Mouse (Mus musculus): ENCODE results near the gene Gfm1. TPM values are rescaled to one million over a fixed set of nuclear protein-coding genes. Genes with fewer than 3 reads are reported as not detected.

The Gfm1 gene
- total and polyA plus RNA-seq, 3 experiments = 47.0 to 98.9 (median 74.9) TPM

GRCm38 (mm10) chr3:67498773-67499405 lies 69.0 kb downstream of the Gfm1 start:
- Histone ChIP-seq H3K27ac (ENCODE audit: insufficient read depth, low read depth) (no peak overlapping the region), H3K27me3 (replicated peaks) (no peaks in the 10 kb centered on the region), H3K4me3 (replicated peaks in 1 of 3; ENCODE audit: low read depth in 2 of 3, low read length in 2 of 3, poor library complexity in 1 of 3) (no peak overlapping the region), H3K9ac (ENCODE audit: insufficient read depth, low read depth) (no peak overlapping the region), H3K79me2 (replicated peaks; ENCODE audit: control insufficient read depth, extremely low read depth, insufficient read depth, poor library complexity, severe bottlenecking) (no peaks in the 10 kb centered on the region), H3K4me1 (ENCODE audit: control insufficient read depth in 1 of 2, insufficient read depth in 2 of 2) (peaks cover 3 to 30% of the 10 kb centered on the region in 2 experiments), H3K9me3 (replicated peaks; ENCODE audit: low read length) (peaks cover 4% of the 10 kb centered on the region), H3K4me2 (ENCODE audit: insufficient read depth, low read depth, poor library complexity, severe bottlenecking) (no peak overlapping the region), H3K36me3 (replicated peaks in 1 of 2; ENCODE audit: control insufficient read depth in 1 of 2, insufficient read depth in 1 of 2, low read length in 1 of 2) (no peaks in the 10 kb centered on the region)
- TF ChIP-seq MAFK (IDR thresholded peaks at IDR 0.05; ENCODE audit: insufficient replicate concordance, low read length) (peak; percentile 44; the same call in 1 of the 2 replicates), ZC3H11A (IDR thresholded peaks at IDR 0.05; ENCODE audit: low read depth, low read length) (no peak), POLR2A (IDR thresholded peaks at IDR 0.05; ENCODE audit: low read depth, low read length) (no peak)
- dilution Hi-C loops (cut with MboI; ENCODE audit: extremely low pct_ligation_motif_present, extremely low pct_unique_long_range_greater_than_20kb, low sequenced_read_pairs) (no loop called here), in situ Hi-C loops (cut with MboI; ENCODE audit: low pct_ligation_motif_present, low pct_unique_long_range_greater_than_20kb, low sequenced_read_pairs) (no loop called here)
- no peak for DNase-seq (ENCODE audit: extremely low read depth)

- Histone ChIP-seq H3K27ac (ENCODE audit: insufficient read depth, low read depth) (no peak overlapping the region), H3K9ac (ENCODE audit: insufficient read depth, low read depth) (no peak overlapping the region), H3K4me3 (replicated peaks in 1 of 3; ENCODE audit: low read depth in 2 of 3, low read length in 2 of 3, poor library complexity in 1 of 3) (no peak overlapping the region), H3K4me1 (ENCODE audit: control insufficient read depth in 1 of 2, insufficient read depth in 2 of 2) (peaks cover 3 to 31% of the 10 kb centered on the region in 2 experiments), H3K4me2 (ENCODE audit: insufficient read depth, low read depth, poor library complexity, severe bottlenecking) (no peak overlapping the region), H3K9me3 (replicated peaks; ENCODE audit: low read length) (peaks cover 4% of the 10 kb centered on the region), H3K27me3 (replicated peaks) (no peaks in the 10 kb centered on the region), H3K79me2 (replicated peaks; ENCODE audit: control insufficient read depth, extremely low read depth, insufficient read depth, poor library complexity, severe bottlenecking) (no peaks in the 10 kb centered on the region), H3K36me3 (replicated peaks in 1 of 2; ENCODE audit: control insufficient read depth in 1 of 2, insufficient read depth in 1 of 2, low read length in 1 of 2) (no peaks in the 10 kb centered on the region)
- dilution Hi-C loops (cut with MboI; ENCODE audit: extremely low pct_ligation_motif_present, extremely low pct_unique_long_range_greater_than_20kb, low sequenced_read_pairs) (no loop called here), in situ Hi-C loops (cut with MboI; ENCODE audit: low pct_ligation_motif_present, low pct_unique_long_range_greater_than_20kb, low sequenced_read_pairs) (no loop called here)
- no peak for DNase-seq (ENCODE audit: extremely low read depth)
- TF ChIP-seq POLR2A (IDR thresholded peaks at IDR 0.05; ENCODE audit: low read depth, low read length) = no peak
- no peak for TF ChIP-seq ZNF384 (IDR thresholded peaks at IDR 0.05; ENCODE audit: low read depth, low read length)
- TF ChIP-seq TCF12 (IDR thresholded peaks at IDR 0.05; ENCODE audit: low read depth, low read length) = no peak
- TF ChIP-seq BHLHE40 (IDR thresholded peaks at IDR 0.05; ENCODE audit: low read depth, low read length) = no peak
- TF ChIP-seq MAFK (IDR thresholded peaks at IDR 0.05; ENCODE audit: insufficient replicate concordance, low read length) = no peak
- no peak for TF ChIP-seq IRF4 (IDR thresholded peaks at IDR 0.05; ENCODE audit: low read depth, low read length)
- TF ChIP-seq USF1 (IDR thresholded peaks at IDR 0.05; ENCODE audit: low read depth, low read length) = no peak
- no peak for TF ChIP-seq CTCF (conservative IDR thresholded peaks at IDR 0.05 in 1 of 2, IDR thresholded peaks at IDR 0.05 in 1 of 2; ENCODE audit: low read depth in 2 of 2, low read length in 2 of 2)
- no peak for TF ChIP-seq RCOR1 (conservative IDR thresholded peaks at IDR 0.05; ENCODE audit: low read depth, low read length)
- TF ChIP-seq NELFE (IDR thresholded peaks at IDR 0.05; ENCODE audit: low read depth, low read length) = no peak
These were observed 69.5 kb downstream of the Gfm1 start for GRCm38 (mm10) chr3:67499406-67499791.

GRCm38 (mm10) chr3:67503878-67504277 lies 74.0 kb downstream of the Gfm1 start:
- no peak overlapping the region for H3K4me3 ChIP-seq (replicated peaks in 1 of 3; ENCODE audit: low read depth in 2 of 3, low read length in 2 of 3, poor library complexity in 1 of 3)
- in situ Hi-C loops (cut with MboI; ENCODE audit: low pct_ligation_motif_present, low pct_unique_long_range_greater_than_20kb, low sequenced_read_pairs) (no loop called here), dilution Hi-C loops (cut with MboI; ENCODE audit: extremely low pct_ligation_motif_present, extremely low pct_unique_long_range_greater_than_20kb, low sequenced_read_pairs) (no loop called here)
- no peak overlapping the region for H3K9ac ChIP-seq (ENCODE audit: insufficient read depth, low read depth)
- H3K9me3 ChIP-seq (replicated peaks; ENCODE audit: low read length) = no peaks in the 10 kb centered on the region
- H3K4me2 ChIP-seq (ENCODE audit: insufficient read depth, low read depth, poor library complexity, severe bottlenecking) = no peak overlapping the region
- H3K36me3 ChIP-seq (replicated peaks in 1 of 2; ENCODE audit: control insufficient read depth in 1 of 2, insufficient read depth in 1 of 2, low read length in 1 of 2) = no peaks in the 10 kb centered on the region
- H3K27me3 ChIP-seq (replicated peaks) = no peaks in the 10 kb centered on the region
- TF ChIP-seq UBTF (IDR thresholded peaks at IDR 0.05; ENCODE audit: low read depth, low read length) (no peak), USF1 (IDR thresholded peaks at IDR 0.05; ENCODE audit: low read depth, low read length) (no peak)
- peaks cover 5 to 10% of the 10 kb centered on the region in 2 experiments; a peak in 2 of 4 replicates for H3K4me1 ChIP-seq (ENCODE audit: control insufficient read depth in 1 of 2, insufficient read depth in 2 of 2)
- H3K27ac ChIP-seq (ENCODE audit: insufficient read depth, low read depth) = no peak overlapping the region
- no peaks in the 10 kb centered on the region for H3K79me2 ChIP-seq (replicated peaks; ENCODE audit: control insufficient read depth, extremely low read depth, insufficient read depth, poor library complexity, severe bottlenecking)
- DNase-seq (ENCODE audit: extremely low read depth) = no peak

Data from CH12.LX (cell line).